Mouse (Mus musculus): Measurements from ENCODE around the gene Slc19a1. TPM values are rescaled to one million over a fixed set of nuclear protein-coding genes. Genes with fewer than 3 reads are reported as not detected.

Slc19a1 gene
- polyA plus RNA-seq, 1 experiment: 39.5 TPM

DNA sequence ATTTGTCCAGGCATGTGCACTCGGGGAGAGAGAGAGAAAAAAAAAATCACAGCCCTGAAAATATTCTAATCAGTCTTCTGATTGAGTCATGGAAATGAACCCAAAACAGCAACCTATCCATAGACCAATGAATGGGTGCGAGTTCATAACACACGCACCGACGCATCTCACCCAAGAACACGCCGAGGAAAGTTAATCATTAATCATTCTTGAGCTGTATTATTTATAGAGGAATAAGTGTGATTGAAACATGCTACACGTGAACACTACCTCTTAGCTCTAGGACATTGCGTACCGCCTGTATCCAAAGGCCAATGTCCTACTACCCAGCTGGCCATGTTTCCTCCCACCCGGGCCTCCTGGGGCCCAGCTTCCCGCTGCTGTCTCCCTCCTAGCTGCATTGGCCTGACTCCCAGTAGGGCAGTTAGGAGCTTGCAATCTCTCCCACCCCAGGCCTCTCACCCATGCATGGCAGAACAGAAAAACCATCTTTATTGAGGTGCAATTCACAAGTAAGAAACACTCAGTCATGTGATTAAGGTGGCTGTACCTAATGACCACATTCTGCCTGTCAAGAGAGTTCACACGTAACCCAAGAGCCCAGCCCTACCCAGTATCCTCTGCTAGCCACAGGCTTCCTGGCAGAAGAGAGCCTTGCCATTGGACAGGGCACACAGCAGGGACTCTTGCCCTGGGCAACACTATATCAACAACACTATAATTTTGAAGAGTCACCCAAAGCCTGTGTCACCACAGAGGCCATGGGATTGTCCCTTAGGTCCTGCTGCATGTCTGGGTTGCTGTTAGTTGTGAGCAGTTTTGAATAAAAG, 9.5 kb upstream of the Slc19a1 start:
- WGBS: 82% methylated on average over 13 of the region's 13 CpGs
- TF ChIP-seq CTCF (IDR thresholded peaks at IDR 0.05; ENCODE audit: borderline replicate concordance, insufficient read depth, low read depth, low read length) (no peak), POLR2A (IDR thresholded peaks at IDR 0.05; ENCODE audit: borderline replicate concordance, insufficient read depth, low read length) (no peak)

GRCm38 (mm10) chr10:77024231-77024630, 7.8 kb upstream of the Slc19a1 start:
- Histone ChIP-seq H3K27ac (ENCODE audit: insufficient read depth, low read length) (no peak overlapping the region), H3K4me1 (ENCODE audit: control insufficient read depth, insufficient read depth, low read length) (peaks cover 7% of the 10 kb centered on the region; the same call in 1 of the 2 replicates), H3K4me3 (replicated peaks; ENCODE audit: insufficient read depth, low read depth, low read length) (no peak overlapping the region), H3K27me3 (ENCODE audit: control insufficient read depth, insufficient read depth, low read length) (no peaks in the 10 kb centered on the region)
- 80% methylated on average over 5 of the region's 5 CpGs for WGBS
- no peak for DNase-seq
- TF ChIP-seq CTCF (IDR thresholded peaks at IDR 0.05; ENCODE audit: borderline replicate concordance, insufficient read depth, low read depth, low read length): no peak
- TF ChIP-seq POLR2A (IDR thresholded peaks at IDR 0.05; ENCODE audit: borderline replicate concordance, insufficient read depth, low read length): no peak

More for the DNA sequence above, 9.5 kb upstream of the Slc19a1 start:
- Histone ChIP-seq H3K4me1 (ENCODE audit: control insufficient read depth, insufficient read depth, low read length) (peaks cover 7% of the 10 kb centered on the region; the same call in 1 of the 2 replicates), H3K4me3 (replicated peaks; ENCODE audit: insufficient read depth, low read depth, low read length) (no peak overlapping the region), H3K27ac (ENCODE audit: insufficient read depth, low read length) (no peak overlapping the region), H3K27me3 (ENCODE audit: control insufficient read depth, insufficient read depth, low read length) (no peaks in the 10 kb centered on the region)
- no peak for DNase-seq

- no peak overlapping the region for H3K4me3 ChIP-seq (replicated peaks; ENCODE audit: insufficient read depth, low read depth, low read length)
- 65% methylated on average over 3 of the region's 3 CpGs for WGBS
- H3K27me3 ChIP-seq (ENCODE audit: control insufficient read depth, insufficient read depth, low read length): no peaks in the 10 kb centered on the region
- no peak overlapping the region for H3K27ac ChIP-seq (ENCODE audit: insufficient read depth, low read length)
- H3K4me1 ChIP-seq (ENCODE audit: control insufficient read depth, insufficient read depth, low read length): no peaks in the 10 kb centered on the region; the same call in 1 of the 2 replicates
- no peak for DNase-seq
- TF ChIP-seq POLR2A (IDR thresholded peaks at IDR 0.05; ENCODE audit: borderline replicate concordance, insufficient read depth, low read length) (no peak), CTCF (IDR thresholded peaks at IDR 0.05; ENCODE audit: borderline replicate concordance, insufficient read depth, low read depth, low read length) (no peak)
Measured at GRCm38 (mm10) chr10:77026944-77027343, 5.1 kb upstream of the Slc19a1 start.

- peaks cover 2% of the 10 kb centered on the region; the same call in 1 of the 2 replicates for H3K4me1 ChIP-seq (ENCODE audit: control insufficient read depth, insufficient read depth, low read length)
- H3K4me3 ChIP-seq (replicated peaks; ENCODE audit: insufficient read depth, low read depth, low read length): no peak overlapping the region
- no peaks in the 10 kb centered on the region for H3K27me3 ChIP-seq (ENCODE audit: control insufficient read depth, insufficient read depth, low read length)
- H3K27ac ChIP-seq (ENCODE audit: insufficient read depth, low read length): no peak overlapping the region
- TF ChIP-seq POLR2A (IDR thresholded peaks at IDR 0.05; ENCODE audit: borderline replicate concordance, insufficient read depth, low read length) (no peak), CTCF (IDR thresholded peaks at IDR 0.05; ENCODE audit: borderline replicate concordance, insufficient read depth, low read depth, low read length) (no peak)
- WGBS: 86% methylated on average over 6 of the region's 6 CpGs
- DNase-seq: no peak
Measured at GRCm38 (mm10) chr10:77028782-77029296, 3.2 kb upstream of the Slc19a1 start.

DNA sequence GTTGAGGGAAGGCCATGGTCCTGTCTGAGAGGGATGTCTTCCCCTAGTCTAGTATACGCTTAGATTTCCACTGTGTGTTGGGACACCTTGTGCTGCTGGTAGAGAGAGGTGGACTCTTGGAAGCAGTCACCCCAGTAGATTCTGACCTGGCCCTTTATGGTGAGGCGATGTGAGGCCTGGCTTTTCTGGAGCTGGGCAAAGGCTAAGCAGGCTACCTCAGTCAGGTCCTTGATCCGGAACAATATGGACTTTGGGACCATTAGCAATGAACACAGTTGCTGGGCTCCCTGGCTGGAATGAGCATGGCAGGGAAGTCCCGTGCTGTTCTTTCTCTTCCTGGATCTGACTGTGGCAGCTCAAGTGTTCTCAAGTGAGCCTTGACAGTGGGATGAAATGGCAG, 2.3 kb upstream of the Slc19a1 start:
- H3K27ac ChIP-seq (ENCODE audit: insufficient read depth, low read length): no peak overlapping the region
- peaks cover 6% of the 10 kb centered on the region; the same call in 1 of the 2 replicates for H3K4me1 ChIP-seq (ENCODE audit: control insufficient read depth, insufficient read depth, low read length)
- H3K27me3 ChIP-seq (ENCODE audit: control insufficient read depth, insufficient read depth, low read length): no peaks in the 10 kb centered on the region
- 89% methylated on average over 4 of the region's 4 CpGs for WGBS
- no peak for TF ChIP-seq CTCF (IDR thresholded peaks at IDR 0.05; ENCODE audit: borderline replicate concordance, insufficient read depth, low read depth, low read length)
- no peak for TF ChIP-seq POLR2A (IDR thresholded peaks at IDR 0.05; ENCODE audit: borderline replicate concordance, insufficient read depth, low read length)
- DNase-seq: no peak
- H3K4me3 ChIP-seq (replicated peaks; ENCODE audit: insufficient read depth, low read depth, low read length): no peak overlapping the region

GRCm38 (mm10) chr10:77030666-77031065, 1.4 kb upstream of the Slc19a1 start:
- no peaks in the 10 kb centered on the region for H3K27me3 ChIP-seq (ENCODE audit: control insufficient read depth, insufficient read depth, low read length)
- no peak overlapping the region for H3K4me3 ChIP-seq (replicated peaks; ENCODE audit: insufficient read depth, low read depth, low read length)
- WGBS: 89% methylated on average over 5 of the region's 5 CpGs
- no peak for DNase-seq
- no peak for TF ChIP-seq POLR2A (IDR thresholded peaks at IDR 0.05; ENCODE audit: borderline replicate concordance, insufficient read depth, low read length)
- TF ChIP-seq CTCF (IDR thresholded peaks at IDR 0.05; ENCODE audit: borderline replicate concordance, insufficient read depth, low read depth, low read length): no peak
- peaks cover 10% of the 10 kb centered on the region for H3K4me1 ChIP-seq (ENCODE audit: control insufficient read depth, insufficient read depth, low read length)
- no peak overlapping the region for H3K27ac ChIP-seq (ENCODE audit: insufficient read depth, low read length)

DNA sequence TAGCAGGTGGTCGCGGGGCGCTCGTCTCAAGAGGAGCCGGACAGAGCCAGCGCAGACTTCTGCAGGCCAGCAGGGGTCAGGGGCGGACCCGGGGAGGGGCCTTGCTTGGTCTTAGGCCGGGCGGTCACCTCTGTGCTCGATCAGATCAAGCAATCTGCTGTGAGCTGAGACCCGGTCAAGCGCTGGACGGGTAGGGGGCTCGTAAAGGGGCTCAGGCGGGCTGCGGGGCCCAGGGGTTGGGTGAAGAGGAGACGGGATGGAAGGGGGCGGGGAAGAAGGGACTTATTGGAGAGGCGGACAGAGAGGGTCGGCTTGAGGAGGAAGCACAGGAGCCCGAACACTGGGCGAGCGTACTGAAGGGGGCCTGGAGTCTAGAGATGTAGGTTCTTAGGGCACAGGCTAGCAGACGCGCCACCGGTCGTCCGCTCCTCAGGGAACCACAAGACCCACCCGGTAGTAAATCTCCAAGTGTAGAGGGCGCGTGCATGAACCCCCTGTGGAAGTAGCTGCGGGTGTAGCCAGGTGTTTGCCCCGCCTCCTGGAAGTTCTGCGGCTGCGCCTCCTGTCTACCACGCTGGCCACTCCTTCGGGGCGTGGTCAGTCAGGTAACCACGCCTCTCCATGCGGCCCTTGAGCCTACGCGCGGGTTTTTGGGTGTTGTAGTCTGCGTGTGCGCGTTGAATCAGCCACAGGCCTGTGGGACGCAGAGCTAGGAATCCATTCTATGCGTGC, 716 bp downstream of the Slc19a1 start:
- peak; percentile 96 to 97 for DNase-seq
- peak overlapping the region; percentile 0; the same call in 1 of the 2 replicates for H3K27ac ChIP-seq (ENCODE audit: insufficient read depth, low read length)
- WGBS: under 1% methylated on average over 49 of the region's 49 CpGs
- peaks cover 15% of the 10 kb centered on the region for H3K4me1 ChIP-seq (ENCODE audit: control insufficient read depth, insufficient read depth, low read length)
- H3K4me3 ChIP-seq (replicated peaks; ENCODE audit: insufficient read depth, low read depth, low read length): peak overlapping the region; percentile 68
- TF ChIP-seq CTCF (IDR thresholded peaks at IDR 0.05; ENCODE audit: borderline replicate concordance, insufficient read depth, low read depth, low read length): no peak
- TF ChIP-seq POLR2A (IDR thresholded peaks at IDR 0.05; ENCODE audit: borderline replicate concordance, insufficient read depth, low read length): peak; percentile 92
- H3K27me3 ChIP-seq (ENCODE audit: control insufficient read depth, insufficient read depth, low read length): no peaks in the 10 kb centered on the region

All from cerebellum, adult 2 months (tissue).